Mouse (Mus musculus): ENCODE results near the gene Myo1f. TPM values are rescaled to one million over a fixed set of nuclear protein-coding genes. Genes with fewer than 3 reads are reported as not detected.

The Myo1f gene
- polyA plus RNA-seq, 1 experiment from 2014 or later: 2.7 TPM

GRCm38 (mm10) chr17:33637516-33638276, 82.2 kb downstream of the Myo1f start, which contains the start of gene Pram1:
TSS of gene Pram1 (plus strand) at chr17:33638056.
- Histone ChIP-seq H3K27me3 (ENCODE audit: insufficient read depth, low read length) (no peaks in the 10 kb centered on the region), H3K4me2 (replicated peaks; ENCODE audit: low read depth, low read length) (no peak within 1 kb of the TSS), H3K9ac (replicated peaks; ENCODE audit: low read length) (no peak within 1 kb of the TSS), H3K9me3 (ENCODE audit: low read length) (no peaks in the 10 kb centered on the region), H3K4me1 (ENCODE audit: insufficient read depth, low read length) (no peaks in the 10 kb centered on the region), H3K36me3 (ENCODE audit: insufficient read depth, low read length) (0 out of 2 replicates have a peak, but pooled peaks cover 6% of the 10 kb centered on the region), H3K4me3 (ENCODE audit: low read length) (no peak within 1 kb of the TSS), H3K27ac (ENCODE audit: low read length) (no peak within 1 kb of the TSS)
- ATAC-seq (ENCODE audit: low FRiP score, low TSS enrichment): no peak
- WGBS: 76% methylated on average over 4 of the region's 4 CpGs

GRCm38 (mm10) chr17:33639743-33640142, 84.2 kb downstream of the Myo1f start:
- peaks cover 24% of the 10 kb centered on the region for H3K36me3 ChIP-seq (ENCODE audit: insufficient read depth, low read length)
- 56% methylated on average over 6 of the region's 6 CpGs for WGBS
- no peak overlapping the region for H3K9ac ChIP-seq (replicated peaks; ENCODE audit: low read length)
- ATAC-seq (ENCODE audit: low FRiP score, low TSS enrichment): no peak
- no peak overlapping the region for H3K27ac ChIP-seq (ENCODE audit: low read length)
- no peaks in the 10 kb centered on the region for H3K9me3 ChIP-seq (ENCODE audit: low read length)
- H3K4me1 ChIP-seq (ENCODE audit: insufficient read depth, low read length): no peaks in the 10 kb centered on the region
- H3K27me3 ChIP-seq (ENCODE audit: insufficient read depth, low read length): no peaks in the 10 kb centered on the region
- no peak overlapping the region for H3K4me3 ChIP-seq (ENCODE audit: low read length)
- no peak overlapping the region for H3K4me2 ChIP-seq (replicated peaks; ENCODE audit: low read depth, low read length)

GRCm38 (mm10) chr17:33644068-33644467, 88.6 kb downstream of the Myo1f start:
- Histone ChIP-seq H3K27me3 (ENCODE audit: insufficient read depth, low read length) (no peaks in the 10 kb centered on the region), H3K4me2 (replicated peaks; ENCODE audit: low read depth, low read length) (no peak overlapping the region), H3K9me3 (ENCODE audit: low read length) (no peaks in the 10 kb centered on the region), H3K4me3 (ENCODE audit: low read length) (no peak overlapping the region), H3K36me3 (ENCODE audit: insufficient read depth, low read length) (peaks cover 55% of the 10 kb centered on the region), H3K9ac (replicated peaks; ENCODE audit: low read length) (no peak overlapping the region), H3K4me1 (ENCODE audit: insufficient read depth, low read length) (no peaks in the 10 kb centered on the region), H3K27ac (ENCODE audit: low read length) (no peak overlapping the region)
- 93% methylated on average over 4 of the region's 4 CpGs for WGBS
- no peak for ATAC-seq (ENCODE audit: low FRiP score, low TSS enrichment)

- 93% methylated on average over 8 of the region's 8 CpGs for WGBS
- Histone ChIP-seq H3K36me3 (ENCODE audit: insufficient read depth, low read length) (peaks cover 65% of the 10 kb centered on the region), H3K27ac (ENCODE audit: low read length) (no peak overlapping the region), H3K9ac (replicated peaks; ENCODE audit: low read length) (no peak overlapping the region), H3K4me1 (ENCODE audit: insufficient read depth, low read length) (no peaks in the 10 kb centered on the region), H3K4me3 (ENCODE audit: low read length) (no peak overlapping the region), H3K9me3 (ENCODE audit: low read length) (no peaks in the 10 kb centered on the region), H3K4me2 (replicated peaks; ENCODE audit: low read depth, low read length) (no peak overlapping the region), H3K27me3 (ENCODE audit: insufficient read depth, low read length) (no peaks in the 10 kb centered on the region)
- no peak for ATAC-seq (ENCODE audit: low FRiP score, low TSS enrichment)
Measured at GRCm38 (mm10) chr17:33645073-33645472, 89.6 kb downstream of the Myo1f start.

- H3K36me3 ChIP-seq (ENCODE audit: insufficient read depth, low read length): peaks cover 77% of the 10 kb centered on the region
- no peaks in the 10 kb centered on the region for H3K9me3 ChIP-seq (ENCODE audit: low read length)
- 98% methylated on average over 34 of the region's 34 CpGs for WGBS
- H3K4me3 ChIP-seq (ENCODE audit: low read length): no peak overlapping the region
- H3K9ac ChIP-seq (replicated peaks; ENCODE audit: low read length): no peak overlapping the region
- H3K4me1 ChIP-seq (ENCODE audit: insufficient read depth, low read length): no peaks in the 10 kb centered on the region
- ATAC-seq (ENCODE audit: low FRiP score, low TSS enrichment): peak; percentile 39
- H3K27me3 ChIP-seq (ENCODE audit: insufficient read depth, low read length): no peaks in the 10 kb centered on the region
- no peak overlapping the region for H3K27ac ChIP-seq (ENCODE audit: low read length)
- no peak overlapping the region for H3K4me2 ChIP-seq (replicated peaks; ENCODE audit: low read depth, low read length)
Measured at GRCm38 (mm10) chr17:33649781-33650475, 94.4 kb downstream of the Myo1f start.

Other genes starting within 250 kb of the Myo1f start
- gene Zfp81, start 196.8 kb upstream of the Myo1f start, polyA plus RNA-seq (2015; fragmentation: Nextera tagmentation; extraction: Ambion mirVana): 9.7 and 12.1 TPM in 2 replicates
- gene Zfp101, start 161.1 kb upstream of the Myo1f start, polyA plus RNA-seq (2015; fragmentation: Nextera tagmentation; extraction: Ambion mirVana): 15.9 and 18.9 TPM in 2 replicates
- not detected in 2 replicates for gene Actl9, start 122.8 kb upstream of the Myo1f start, polyA plus RNA-seq (2015; fragmentation: Nextera tagmentation; extraction: Ambion mirVana)
- 73.5 and 81.7 TPM in 2 replicates for gene Adamts10, start 31.5 kb upstream of the Myo1f start, polyA plus RNA-seq (2015; fragmentation: Nextera tagmentation; extraction: Ambion mirVana)
- gene Zfp414, start 73.4 kb downstream of the Myo1f start, polyA plus RNA-seq (2015; fragmentation: Nextera tagmentation; extraction: Ambion mirVana): 46.3 and 58.4 TPM in 2 replicates
- 0.31 and 0.63 TPM in 2 replicates for gene Pram1, start 82.3 kb downstream of the Myo1f start, polyA plus RNA-seq (2015; fragmentation: Nextera tagmentation; extraction: Ambion mirVana)
- 390 and 407 TPM in 2 replicates for gene Hnrnpm, start 131.2 kb downstream of the Myo1f start, polyA plus RNA-seq (2015; fragmentation: Nextera tagmentation; extraction: Ambion mirVana)
- gene March2, start 163.0 kb downstream of the Myo1f start, polyA plus RNA-seq (2015; fragmentation: Nextera tagmentation; extraction: Ambion mirVana): 58.4 and 61.9 TPM in 2 replicates
- 245 and 303 TPM in 2 replicates for gene Rab11b, start 204.8 kb downstream of the Myo1f start, polyA plus RNA-seq (2015; fragmentation: Nextera tagmentation; extraction: Ambion mirVana)
- 28.4 and 29.5 TPM in 2 replicates for gene Angptl4, start 226.1 kb downstream of the Myo1f start, polyA plus RNA-seq (2015; fragmentation: Nextera tagmentation; extraction: Ambion mirVana)

All from kidney, embryonic 16.5 days (tissue).